Mouse (Mus musculus) cerebellum, adult 9-10 months (tissue): ENCODE measurements around the gene Ndufa10.
"Not testable (repeated sequence)": the region's sequence is repeated elsewhere in the genome, so short reads cannot be mapped to it uniquely, and the experiment has no call there.

Experiments
- DNase-seq: peaks from one replicate; pipeline ENCODE4 v3.0.0; 2022

The Ndufa10 gene

DNA sequence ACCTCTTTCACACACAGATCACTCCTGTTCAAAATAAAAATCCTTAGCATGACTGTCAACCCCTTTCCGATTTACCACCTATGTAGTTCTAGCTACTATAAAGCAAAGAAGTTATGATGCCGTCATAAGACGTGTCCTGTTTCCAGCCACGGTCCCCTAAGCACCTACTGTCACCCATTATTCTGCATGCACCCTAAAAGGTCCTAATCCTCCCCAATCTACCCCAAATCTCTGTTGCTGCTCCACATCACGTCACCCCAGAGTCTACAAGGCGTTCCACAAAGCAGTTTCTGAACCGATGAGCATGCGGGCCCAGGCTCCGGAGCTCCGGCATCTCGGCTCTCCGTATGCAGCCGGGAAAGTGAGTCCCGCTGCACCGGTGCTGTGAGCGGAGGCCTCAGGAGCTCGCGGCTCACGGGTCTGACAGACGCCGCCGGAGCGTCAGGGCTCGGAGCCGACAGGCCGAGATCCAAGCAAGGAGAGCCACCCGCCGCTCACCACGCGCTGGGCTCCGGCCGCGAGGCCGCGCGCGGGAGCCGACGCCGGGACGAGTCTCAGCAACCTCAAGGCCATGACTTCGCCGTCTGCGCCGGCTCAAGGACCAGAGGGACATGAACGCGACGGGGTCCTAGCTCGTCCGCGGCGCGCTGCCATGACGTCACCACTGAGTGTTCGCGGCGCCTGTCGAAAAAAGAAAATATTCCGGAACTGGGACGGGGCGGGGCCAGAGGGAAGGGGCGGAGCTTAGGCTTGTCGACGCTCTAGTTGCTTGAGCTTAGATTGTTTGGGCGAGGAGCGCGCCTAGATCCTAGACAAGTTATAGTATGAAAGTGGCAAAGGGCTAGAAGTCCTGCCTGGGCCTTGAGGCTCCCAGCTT, at the start of gene Ndufa10:
TSS of gene Ndufa10 (minus strand) at position 696 of the 877 bp plus-strand sequence.
- peak; percentile 92 for DNase-seq

DNA sequence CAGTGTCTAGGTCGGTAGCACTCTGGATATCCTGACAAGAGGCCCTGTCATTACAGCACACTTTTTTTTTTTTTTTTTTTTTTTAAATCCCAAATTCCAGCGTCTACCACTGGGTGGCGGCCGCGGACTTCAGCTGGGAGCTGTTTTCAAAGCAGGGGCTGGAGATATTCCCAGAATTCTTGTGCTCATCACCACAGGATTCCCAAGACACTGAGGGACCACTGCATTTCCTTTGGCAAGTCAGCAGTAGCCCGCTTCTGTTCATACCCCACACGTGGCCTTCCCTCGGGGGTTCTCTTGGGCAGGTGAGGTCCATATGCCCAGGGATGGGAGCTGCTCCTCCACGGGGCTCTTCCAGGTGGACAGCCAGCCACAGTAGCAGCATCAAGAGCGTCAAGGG, 47.7 kb upstream of the Ndufa10 start:
- DNase-seq: peak; percentile 61

DNA sequence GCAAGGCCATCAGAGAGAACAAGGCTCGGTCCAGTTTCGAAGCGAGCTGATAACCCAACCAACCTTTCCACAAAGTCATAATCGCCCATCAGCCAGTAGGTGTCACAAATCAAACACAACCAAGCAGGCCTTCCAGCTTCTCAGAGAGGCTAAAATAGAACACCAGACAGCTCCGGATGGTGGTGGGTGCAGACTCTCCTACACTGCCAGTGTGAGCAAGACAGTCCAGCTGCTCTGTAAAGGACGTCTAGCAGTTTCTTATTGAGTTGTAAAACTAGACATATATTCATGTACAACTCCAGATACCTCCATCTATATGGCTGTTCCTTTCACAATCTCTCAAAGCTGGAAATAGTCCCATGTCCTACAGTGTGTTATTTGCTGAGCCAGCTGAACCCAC, 45.4 kb upstream of the Ndufa10 start:
- no peak for DNase-seq

DNA sequence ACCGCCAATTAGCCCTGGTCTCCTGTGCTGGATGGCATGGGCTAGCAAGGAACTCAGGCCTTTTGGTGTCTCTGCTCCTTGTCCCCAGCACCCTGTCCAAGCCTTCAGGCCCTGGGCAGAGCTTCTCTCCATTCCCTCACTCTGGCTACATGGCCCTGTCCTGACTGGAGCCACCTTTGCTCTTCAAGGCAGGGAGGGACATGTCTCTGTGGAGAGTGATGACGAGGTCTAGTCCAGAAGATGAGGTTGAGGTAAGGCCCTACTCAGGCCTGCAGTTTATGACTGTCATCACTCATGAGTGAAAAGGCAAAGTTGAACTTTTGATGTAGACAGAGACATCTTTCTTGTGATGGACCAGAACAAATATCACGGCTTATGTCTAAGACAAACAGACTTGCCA, 44.9 kb upstream of the Ndufa10 start, which contains the start of gene Olfr1414:
TSS of gene Olfr1414 (minus strand) at position 101 of the 400 bp plus-strand sequence.
- DNase-seq: no peak

DNA sequence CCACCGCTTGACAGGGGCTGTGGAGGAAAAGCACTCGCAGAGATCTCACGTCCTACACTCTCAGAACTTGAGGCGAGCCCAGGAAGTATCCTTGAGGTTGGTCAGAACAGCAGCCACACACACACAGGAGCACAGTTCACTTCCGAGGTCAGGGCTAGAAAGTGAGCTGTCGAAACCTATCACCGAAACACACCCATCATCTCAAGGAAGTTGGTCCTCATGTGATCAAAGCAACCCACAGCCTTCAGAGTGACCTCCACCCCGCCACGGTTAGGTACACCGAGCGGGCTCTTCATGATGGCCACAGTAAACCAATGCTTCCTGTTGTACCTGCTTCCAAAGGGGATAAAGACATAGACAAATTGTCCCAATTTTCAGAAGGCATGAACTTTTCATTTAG, 41.7 kb upstream of the Ndufa10 start:
- no peak for DNase-seq

DNA sequence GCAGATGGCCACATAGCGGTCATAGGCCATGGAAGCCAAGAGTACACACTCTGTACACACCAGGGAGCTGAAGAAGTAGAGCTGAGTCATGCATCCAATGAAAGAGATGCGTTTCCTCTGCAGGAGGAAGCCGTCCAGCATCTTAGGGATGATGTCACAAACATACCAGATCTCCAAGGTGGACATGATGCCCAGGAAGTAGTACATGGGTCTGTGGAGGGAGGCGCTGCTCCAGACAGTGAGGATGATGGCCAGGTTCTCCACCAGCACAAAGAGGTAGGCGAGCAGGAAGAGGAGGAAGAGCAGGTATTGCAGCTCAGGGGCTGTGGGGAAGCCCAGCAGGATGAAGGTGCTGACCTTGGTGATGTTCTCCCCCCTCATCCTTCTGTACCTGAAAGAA, 38.0 kb upstream of the Ndufa10 start:
- DNase-seq: not testable (repeated sequence)

DNA sequence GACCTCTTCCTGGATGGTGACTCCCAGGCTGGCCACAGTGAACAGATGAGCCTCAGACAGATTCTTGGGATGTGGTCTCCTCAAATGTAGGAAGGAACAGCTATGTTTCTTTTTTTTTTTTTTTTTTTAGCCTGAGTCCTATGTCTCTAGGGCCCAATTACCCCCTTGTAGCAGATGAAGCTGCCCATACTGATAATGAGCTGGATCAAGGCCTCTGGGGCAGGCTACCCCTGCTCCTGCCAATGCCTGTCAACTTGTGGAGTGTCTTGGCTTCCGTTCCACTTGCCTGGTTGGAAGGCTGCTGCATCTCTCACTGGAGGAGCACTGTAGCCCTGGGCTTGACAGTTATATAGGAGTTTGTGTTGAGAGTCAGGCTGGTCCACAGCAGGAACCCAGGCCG, 22.3 kb upstream of the Ndufa10 start, which contains the start of gene Olfr1415:
TSS of gene Olfr1415 (minus strand) at position 101 of the 400 bp plus-strand sequence.
- DNase-seq: no peak

DNA sequence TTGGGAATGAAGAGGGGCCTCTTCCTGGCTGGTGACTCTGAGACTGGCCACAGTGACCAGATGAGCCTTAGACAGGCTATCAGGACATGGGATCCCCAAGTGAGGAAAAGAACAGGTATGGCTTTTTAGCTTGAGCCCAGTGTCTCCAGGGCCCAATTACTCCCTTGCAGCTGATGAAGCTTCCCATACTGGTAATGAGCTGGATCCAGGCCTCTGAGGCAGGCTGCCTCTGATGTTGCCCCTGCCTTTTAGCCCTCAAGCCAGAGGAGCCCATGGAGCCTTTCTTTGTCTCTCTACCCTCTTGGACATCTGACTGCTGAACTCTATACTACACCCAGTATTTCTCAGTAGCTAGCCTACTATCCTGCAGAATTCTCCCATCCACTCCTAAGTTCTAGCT, 11.4 kb upstream of the Ndufa10 start, which contains the start of gene Olfr1416:
TSS of gene Olfr1416 (minus strand) at position 101 of the 400 bp plus-strand sequence.
- no peak for DNase-seq

DNA sequence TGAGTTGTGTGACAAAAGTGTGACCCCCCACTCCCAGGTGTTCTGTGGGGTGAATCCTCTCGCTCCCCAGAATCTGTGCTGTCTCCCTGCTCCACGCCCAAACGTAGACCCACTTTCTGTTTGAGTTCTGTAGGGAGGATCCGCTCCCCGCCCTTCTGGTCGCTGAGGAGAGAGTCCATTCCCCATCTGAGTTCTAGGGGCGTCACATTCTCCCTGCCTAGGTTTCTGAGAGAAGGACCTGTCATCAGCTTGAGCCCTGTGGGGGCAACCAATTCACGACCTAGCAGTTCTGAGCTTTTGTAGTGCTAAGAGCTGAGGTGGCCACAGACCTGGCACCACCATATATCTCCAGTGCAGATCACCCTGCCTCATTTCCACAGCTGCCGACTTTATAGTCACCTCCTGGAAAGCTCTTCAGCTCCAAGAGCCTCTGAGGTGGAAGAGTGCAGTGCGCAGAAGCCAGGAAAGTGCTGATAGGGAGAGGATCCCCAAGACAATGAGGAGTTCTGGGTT, 462 bp upstream of the Ndufa10 start:
- DNase-seq: no peak

DNA sequence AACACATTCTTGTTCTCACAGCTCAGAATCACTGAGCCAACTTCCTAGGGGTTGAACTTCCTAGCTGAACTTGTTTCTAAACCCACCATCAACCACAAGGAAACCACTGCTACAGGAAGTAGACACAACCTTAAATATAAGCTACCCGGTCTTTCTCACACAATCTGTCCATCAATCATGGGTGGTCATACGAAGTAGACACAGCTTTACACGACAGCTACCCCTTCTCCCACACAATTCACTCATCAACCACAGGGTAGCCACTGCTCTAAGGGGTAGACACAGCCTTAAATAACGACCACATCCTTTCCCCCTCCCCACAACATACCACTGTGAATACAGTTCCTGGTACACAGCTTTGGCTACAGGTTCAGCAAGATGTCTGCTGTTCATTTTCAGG, 4.8 kb downstream of the Ndufa10 start:
- no peak for DNase-seq

DNA sequence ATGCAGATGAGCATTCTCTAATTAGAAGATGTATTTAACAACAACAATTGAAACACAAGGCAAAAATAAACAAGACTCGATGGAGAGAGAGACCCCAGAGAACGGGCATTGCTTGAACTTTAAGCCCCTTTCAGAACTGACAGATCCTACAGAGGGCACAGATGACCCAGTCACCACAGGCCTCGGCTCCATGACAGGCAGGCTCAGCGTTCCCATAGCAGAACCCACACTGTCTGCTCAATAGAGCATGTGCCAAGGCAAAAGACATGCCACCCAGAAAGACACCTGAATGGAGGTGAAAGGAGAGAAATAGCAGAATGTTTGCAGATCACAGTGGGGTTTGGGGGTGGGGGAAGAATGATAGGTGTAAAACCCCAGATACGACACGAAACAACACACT, 15.2 kb downstream of the Ndufa10 start:
- no peak for DNase-seq

DNA sequence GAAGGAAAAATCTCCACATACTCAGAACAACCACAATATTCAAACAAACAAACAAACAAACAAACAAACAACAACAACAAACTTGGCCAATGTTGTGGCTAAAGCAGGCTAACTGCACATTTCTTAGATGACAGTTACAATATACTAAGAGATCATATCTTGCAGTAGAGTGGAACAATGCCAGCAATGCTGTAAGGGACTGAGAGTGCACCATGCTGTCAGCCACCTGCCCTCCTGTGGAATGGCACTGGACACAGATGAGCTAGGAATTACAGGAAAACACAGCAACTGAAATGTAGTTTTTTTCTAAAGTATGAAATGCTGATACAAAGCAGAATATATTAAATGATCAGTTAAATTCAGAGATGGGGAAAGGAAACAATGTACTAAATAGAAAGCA, 15.9 kb downstream of the Ndufa10 start:
- peak; percentile 82 for DNase-seq

DNA sequence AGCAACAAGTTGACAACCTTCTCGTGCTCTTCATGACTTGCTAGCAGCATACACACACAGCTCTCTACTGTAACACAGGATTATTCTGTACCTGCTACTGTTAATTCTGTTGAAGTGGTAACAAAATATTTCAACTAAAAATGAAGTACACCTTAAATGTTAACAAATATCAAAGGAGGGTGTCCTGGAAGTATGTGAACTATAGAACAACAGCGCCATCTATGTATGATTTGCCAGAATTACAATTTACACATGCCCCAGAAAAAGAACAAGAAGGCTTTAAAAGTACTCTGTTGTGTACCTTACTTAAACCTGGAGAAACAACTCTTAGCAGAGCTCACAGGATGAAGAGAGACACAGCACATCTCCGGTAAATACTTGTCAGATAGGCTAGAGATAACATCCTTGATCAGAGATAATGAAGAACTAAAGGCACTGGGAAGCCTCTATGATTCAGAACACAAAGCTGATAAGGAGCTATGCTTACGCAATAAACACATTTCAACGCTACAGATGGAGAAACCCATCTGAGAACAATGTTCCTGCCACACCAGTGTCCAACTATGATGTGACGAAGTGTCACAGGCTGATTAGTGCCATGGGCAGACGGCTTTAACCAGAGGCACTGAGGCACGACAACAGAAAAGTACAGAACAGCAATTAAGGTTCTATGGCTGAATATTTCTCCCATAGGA, 19.8 kb downstream of the Ndufa10 start:
- peak; percentile 68 for DNase-seq

DNA sequence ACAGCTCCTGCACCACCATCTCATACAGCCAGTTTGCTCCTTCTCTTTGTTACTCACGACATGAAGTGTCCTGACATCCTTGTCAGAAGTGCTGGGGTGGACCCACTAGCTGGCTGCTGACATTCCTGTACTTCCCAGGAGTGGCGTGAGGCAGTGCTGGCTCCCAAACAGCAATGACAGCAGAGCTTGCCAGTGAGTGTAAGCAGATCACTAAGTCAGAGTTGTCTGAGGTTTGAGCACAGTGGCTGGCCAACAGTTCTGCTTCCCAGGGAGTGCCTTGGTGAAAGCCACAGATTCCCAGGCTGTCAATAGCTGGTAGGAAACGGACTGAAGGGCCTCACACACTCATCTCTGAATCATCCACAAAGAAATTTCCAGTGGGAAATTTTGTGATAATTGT, 25.4 kb downstream of the Ndufa10 start:
- no peak for DNase-seq

DNA sequence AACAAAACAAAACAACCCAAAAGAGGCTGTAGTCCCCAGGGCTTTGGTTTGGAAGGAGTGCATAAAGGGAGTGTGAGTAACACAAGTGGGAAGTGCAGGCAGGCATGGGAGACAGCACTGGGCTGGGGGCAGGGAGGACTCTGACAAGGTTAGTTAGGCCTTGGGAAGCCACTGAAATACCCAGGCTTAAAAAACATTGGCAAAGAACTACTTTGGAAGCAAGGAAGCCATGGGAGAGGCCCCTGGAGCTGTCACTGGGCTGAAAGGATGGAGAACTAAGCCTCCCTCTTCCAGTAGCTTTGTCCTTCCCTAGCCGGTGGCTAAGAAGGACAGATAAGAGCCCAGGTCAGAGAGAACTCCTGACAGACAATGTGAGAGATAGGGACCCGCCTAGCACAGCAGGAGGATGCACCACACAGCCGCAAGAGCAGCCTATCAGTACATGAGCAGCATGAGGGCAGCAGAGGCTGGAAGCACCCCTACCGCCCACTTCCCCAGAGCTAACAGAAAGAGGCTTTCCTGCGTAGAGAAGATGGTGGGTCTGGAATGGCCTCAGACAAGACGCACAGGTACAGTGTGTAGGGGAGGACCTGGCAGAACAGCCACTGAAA, 32.1 kb downstream of the Ndufa10 start:
- DNase-seq: no peak

DNA sequence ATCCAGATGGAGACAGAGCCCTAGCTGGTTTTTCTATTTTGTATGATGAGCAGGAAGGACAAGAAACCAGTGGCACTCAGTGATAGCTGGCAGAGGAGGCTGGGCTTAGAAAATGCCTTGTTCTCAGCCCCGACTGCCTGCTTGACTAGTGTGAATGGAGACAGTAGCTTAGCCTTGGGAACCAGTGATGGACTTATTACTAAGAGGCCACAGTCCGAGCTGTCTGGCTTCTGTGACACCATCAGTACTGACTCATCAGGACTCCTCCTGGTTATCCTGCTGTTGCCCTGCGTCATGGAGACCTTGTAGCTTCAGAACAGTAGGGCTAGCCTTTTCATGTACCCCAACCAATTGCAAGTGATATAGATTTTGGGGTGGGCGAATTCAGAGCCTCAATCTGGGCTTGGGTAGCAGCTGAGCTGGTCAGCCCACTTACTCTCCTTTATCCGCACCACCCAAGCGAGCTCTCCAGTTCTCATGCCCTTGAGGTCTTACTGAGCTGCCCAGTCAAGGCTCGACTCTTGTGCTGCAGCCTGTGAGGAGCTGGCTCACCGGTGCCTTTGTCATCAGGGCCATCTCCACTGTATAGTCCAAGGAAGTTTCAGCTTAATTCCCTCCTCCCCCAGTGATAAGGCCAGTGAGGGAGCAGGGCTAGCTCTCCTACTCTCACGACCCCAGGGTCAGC, 33.5 kb downstream of the Ndufa10 start:
- DNase-seq: no peak

DNA sequence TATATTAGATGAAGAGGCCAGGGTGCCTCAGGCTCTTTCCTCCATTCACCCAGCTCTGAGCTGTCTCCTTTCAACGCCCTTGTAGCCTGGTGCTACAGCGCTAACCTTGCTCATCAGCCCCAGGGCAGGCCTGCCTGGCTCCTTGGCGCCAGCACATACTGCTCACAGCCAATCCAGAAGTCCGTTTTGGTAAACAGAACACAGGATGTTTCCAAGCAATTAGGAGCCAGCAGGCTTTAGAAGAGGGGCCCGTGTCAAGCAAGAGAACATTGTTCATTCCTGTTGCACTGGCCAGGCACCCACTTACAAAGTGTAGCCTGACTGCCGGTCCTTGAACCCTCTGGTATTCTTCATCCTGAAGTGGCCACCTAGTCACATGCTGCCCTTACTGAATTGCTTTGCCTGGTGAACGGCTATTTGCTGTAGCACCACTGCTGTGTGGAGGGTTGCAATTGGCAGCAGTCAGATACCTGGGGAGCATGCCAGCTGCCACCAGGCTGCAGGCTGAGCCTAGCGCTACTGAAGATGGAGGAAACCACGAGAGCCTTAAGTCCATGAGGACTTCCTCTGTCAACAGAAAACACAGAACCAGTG, 35.9 kb downstream of the Ndufa10 start:
- DNase-seq: peak; percentile 89

DNA sequence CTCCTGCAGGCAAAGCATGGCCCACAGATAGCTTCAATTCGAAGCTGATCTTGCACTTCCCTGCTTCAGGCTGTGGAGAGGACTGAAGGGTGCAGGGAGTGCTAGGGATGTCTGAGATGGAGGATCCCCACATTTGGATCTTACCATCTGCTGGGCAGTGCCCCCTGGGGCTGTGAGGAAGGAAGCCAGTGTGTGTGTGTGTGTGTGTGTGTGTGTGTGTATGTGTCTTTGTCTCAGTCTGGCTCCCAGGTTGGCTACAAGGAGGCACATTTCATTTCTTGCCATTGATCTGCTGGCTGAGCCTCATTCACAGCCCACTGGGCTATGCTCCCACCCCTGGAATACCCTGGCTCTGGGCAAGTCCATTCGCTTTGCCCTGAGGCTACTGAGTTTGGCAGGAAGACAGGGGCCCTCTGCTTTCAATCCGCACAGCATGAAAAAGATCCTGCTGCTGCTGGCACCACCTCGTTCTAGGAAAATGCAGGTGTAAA, 36.8 kb downstream of the Ndufa10 start:
- DNase-seq: peak; percentile 76

DNA sequence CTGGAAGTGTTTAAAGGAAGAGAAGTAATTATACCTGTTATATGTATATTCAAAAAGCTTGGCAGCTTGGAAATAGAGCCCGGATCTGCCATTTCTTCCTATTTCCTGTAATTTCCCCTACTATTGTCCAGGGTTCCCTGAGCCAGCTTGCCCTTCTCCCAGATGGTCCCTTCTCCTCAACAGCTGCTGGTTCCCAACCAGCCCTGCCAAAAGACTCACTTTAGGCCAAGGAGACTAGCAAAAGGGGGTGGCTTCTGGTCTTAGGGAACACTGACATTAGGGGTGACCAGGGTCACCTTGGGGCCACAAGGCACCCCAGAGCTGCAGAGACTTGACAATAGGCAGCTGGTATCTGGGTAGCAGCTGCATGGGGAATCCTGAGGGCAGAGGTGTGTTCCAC, 38.7 kb downstream of the Ndufa10 start:
- DNase-seq: no peak

DNA sequence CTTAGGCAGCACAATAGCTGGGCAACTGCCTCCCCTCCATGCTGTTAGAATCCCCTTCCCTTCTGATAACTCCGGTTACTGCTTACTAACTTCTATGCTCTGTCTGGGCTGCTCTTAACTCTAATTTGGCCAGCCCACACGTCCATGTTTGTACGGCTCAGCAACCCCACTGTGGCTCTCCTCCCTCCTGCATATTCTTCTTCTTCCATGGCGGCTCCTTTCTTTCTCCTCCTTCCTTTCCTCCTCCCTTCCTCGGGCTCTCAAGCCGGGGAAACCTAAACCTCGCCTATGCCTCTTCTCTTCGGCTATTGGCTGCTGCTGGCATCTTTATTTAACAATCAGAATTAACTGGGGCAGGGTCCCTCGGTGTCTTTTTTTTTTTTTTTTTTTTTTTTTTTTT, 40.9 kb downstream of the Ndufa10 start:
- DNase-seq: no peak

DNA sequence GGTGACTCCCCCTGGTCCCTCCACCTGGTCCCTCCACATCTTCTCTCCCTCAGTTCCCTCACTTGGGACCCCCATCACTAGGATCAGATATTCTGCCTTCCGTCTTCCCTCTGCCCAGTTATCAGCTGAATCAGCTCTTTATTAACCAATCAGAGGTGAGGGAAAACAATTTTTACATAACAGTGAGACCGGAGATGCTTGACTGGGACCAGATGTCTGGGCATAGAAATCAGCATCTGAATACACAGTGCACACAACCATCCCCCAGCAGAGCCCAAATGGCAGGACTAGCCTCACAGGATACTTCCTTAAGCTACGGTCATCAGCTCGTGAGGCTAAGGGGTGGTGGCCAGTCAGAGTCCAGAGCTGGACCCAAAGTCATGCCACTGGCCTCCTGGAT, 41.6 kb downstream of the Ndufa10 start:
- DNase-seq: no peak

DNA sequence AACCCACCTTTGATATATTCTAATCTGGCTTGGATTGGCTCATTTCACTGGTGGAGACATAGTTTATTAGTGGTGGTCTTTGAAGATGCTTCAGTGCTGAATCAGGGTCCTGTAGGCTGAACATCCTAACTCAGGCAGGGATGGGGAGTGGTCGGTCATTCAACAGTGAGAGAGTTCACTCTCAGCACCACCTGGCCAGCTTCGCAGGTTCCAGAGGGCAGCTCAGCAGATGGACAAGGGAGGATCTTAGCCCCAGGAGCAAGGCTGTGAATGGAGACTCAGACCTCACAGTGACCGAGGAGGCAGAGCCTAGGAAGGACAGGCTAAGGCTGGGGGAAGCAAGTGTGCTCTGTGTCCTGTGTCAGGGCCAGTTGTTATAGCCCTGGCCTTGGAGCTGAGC, 42.2 kb downstream of the Ndufa10 start:
- no peak for DNase-seq
